Mouse (Mus musculus): Measurements from ENCODE around the gene Aagab.
A peak's percentile ranks its signal among the peaks of the same experiment; 100 is the strongest.

The Aagab gene

DNA sequence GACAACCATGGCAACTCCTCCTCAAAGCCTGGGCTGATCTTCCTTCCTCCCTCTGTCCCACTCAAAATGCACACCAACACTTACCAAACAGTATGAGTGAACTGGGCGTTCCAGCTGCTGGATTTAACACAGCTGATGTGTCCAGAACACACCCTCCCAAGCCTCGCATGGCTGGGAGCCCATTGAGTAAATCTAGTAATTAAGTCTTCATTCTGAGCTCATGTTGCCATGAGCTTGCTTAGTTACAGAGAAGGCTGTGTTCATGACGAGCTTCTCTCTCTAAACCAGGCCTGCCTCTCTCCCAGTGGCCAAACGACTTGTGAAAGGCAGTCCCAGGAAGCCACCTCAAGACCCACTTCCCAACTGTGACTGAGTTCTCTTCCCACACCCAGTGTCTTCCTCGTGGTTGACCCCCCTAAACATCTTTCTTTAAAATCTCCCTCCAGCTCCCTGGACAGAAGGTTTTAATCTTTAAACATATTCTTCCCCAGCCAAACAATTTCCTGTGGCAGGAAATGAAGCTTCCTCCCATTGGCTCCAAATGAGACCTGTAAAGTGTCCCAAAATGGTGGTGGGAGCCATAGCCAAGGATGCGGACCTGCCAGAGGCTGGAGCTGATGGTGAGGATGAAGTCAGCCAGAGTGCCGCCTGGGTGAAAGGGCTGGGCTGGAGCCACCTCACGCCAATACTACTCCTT is 70.5 kb downstream of the Aagab start:
- peak; percentile 52 to 66 for DNase-seq (ENCODE audit: low spot score in 2 of 2)

DNA sequence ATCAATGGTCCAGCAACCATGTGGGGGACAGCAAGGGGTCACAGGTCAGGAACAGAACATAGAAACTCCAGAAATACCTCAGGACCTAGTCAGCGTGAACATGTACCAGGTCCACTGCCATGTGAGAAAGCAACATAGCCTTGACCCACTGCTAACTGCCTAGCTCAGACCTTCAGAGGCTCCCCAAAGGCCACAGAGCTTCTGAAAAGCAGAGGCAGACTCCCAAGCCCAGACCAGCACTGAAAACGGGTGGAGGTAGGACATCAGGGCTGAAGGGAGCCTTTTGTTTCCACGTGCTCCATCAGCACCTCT is 71.0 kb downstream of the Aagab start:
- DNase-seq (ENCODE audit: low spot score in 2 of 2), result no peak

DNA sequence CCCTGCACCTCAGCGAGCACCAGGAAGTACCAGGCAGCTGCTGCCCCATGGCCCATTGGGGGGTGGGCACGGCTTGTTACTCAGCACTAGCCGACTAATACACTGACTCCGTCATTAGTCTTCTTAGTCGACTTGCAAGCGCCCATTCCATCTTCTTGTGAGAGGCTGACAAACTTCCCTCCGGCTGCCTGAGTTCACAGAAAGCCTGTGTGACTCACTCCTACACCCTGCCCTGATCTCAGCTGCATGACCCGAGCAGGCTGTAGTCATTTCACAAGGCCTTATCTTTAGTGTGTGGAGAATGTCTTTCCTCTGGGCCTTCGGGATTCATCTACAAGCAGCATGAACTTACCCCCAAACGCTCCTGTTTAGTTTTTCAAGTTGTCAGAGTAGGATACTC is 72.2 kb downstream of the Aagab start:
- DNase-seq (ENCODE audit: low spot score in 2 of 2), result no peak

DNA sequence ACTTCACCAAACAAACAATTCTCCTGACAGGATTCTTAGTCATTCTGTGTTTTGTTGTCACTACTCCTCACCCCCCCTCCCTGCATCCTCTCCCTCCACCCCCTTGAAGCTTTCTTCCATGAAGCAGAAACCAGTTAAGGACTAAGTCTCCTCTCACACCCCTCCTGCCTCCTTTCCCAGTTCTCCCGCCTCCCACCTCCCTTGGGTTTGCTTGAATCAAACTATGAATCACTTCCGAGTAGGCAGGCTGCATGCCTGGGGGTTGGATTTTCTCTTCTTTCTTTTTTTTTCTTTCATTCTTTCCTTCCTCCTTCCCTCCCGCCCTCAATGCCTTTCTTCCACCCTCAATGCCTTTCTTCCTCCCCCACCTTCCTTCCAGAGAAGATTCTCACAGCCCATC is 75.2 kb downstream of the Aagab start:
- DNase-seq (ENCODE audit: low spot score in 2 of 2), result no peak

DNA sequence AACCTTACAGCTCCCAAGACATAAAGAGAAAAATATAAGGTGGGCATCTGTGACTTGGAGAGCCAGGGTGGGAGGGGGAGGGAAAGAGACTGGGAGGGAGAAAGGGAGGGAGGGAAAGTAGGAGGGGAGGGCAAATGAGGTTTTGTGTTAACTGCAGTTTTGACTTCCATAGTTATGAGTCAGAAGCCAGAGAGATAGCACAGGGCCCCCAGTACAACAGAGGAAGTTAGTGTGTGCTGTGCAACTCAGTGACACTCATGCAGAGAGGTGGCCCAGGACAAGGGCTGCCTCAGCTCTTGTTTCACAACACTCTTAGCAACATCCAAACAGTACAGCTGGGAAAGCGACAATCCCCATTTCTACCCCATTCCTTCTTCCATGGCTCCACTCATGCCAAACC is 75.6 kb downstream of the Aagab start:
- DNase-seq (ENCODE audit: low spot score in 2 of 2), result no peak

DNA sequence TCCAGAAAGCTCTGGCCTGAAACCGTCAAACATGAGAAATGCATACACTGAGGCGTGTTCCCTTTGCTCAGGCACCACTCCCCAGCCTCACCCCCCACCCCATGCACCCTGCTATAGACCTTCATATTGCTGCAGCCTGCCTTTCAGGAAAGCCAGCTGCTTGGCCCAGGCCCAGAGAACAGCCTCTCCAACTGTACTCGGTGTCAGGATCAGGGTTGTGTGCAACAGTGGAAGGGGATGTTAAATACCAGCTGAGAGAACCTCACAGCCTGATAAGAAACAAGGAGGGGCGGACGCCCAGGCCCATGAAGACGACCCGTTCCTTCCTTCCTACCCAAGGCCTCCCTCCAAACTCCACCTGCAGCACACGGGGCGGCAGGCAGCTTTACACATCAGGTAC is 79.8 kb downstream of the Aagab start:
- no peak for DNase-seq (ENCODE audit: low spot score in 2 of 2)

DNA sequence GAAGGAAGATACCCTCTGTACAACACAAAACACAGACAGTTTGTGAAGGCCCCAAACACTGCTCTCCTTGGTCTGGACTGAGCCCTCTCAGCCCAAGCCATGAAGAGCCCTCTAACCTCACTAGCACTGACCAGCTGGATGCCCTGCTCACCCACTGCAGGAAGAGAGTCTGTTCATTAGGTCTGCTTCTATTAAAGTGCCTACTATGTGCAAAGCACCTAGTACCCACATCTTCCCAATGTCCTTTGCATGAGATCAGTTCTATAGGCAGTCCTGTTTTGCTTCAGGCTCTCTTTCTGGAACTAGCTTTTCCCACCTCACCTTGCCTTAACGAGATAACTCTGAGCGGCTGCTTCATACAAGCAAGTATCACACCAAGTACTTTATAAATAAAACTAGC is 80.5 kb downstream of the Aagab start:
- no peak for DNase-seq (ENCODE audit: low spot score in 2 of 2)

DNA sequence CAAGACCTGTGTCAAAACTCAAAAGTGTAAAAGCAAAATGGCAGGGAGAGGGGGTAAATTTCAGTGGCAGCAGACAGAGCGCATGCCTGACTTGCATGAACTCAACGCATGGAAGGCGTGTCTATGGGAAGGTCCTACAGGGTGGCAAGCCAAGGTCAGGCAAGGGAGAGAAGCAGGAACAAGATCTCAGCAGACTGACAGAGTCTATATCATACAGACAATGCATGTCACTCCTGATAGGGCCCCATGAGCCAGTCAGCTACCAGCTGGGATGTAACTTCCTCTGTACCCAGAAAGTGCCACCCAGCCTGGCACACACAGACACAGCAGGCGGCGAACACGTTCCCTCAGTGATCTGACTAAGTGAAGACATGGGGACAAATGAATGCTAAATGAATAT is 81.8 kb downstream of the Aagab start:
- no peak for DNase-seq (ENCODE audit: low spot score in 2 of 2)

DNA sequence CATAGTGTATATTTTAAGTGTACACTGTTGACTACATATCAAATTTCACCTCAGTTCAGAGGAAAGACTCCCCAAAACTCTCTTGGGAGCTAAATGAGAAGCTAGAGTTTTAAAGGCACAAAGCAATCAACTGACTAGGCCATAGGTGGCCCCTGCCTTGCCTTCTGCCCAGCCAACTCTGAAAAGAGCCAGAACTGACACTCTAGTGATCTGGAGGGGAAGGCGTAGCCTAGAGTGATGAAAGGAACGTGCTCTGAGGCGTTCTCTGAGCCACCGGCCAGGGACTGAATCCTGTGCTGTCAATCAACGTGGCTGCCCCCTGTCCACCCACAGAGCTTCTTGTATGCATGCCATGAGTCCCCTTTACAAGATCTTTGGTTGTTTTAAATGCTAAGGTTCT is 82.9 kb downstream of the Aagab start:
- no peak for DNase-seq (ENCODE audit: low spot score in 2 of 2)

DNA sequence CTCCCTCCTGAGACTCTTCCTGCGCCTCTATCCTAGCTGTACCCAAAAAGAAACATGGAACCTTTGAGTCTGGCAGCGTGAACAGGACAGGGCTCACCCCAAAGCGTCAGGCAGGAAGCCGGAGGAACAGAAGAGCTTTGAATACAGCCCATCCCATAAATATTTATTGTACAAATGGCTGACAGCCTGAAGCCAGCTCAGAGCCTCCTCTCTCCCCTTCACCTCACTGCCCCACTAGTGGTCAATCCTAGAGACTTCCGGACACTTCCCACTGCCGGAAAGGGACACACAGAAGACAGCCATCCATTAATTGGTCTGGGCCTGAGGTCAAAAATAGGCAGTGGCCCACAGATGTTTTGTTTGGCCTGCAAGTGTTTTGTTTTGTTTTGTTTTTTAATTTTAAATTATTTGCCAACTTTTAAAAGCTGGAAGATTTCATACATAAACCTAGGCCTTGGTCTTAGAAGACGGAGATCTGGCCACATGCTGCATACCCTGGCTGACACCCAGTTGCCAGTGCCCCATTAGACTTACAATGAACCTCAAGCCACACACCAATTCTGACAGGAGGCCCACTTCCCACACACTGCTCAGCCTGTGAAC is 85.1 kb downstream of the Aagab start:
- no peak for DNase-seq (ENCODE audit: low spot score in 2 of 2)

DNA sequence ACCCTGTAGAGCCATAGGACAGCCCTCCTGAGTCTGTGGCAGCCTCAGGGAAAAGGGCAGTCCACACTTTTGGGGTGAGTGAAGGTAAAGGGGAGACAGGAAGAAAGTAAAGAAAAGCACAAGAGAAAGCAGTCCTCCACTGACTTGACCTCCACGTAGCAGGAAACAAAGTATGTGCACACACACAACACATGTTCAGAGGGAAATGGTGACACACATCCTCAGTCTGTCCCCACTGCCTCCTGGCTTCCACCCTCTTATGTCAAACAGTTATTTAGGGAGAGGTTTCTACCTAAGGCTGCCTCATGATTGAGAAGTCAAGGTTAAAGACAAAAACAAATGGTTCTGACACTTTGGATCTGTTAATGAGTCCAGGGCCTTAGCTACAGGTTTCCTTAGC is 88.1 kb downstream of the Aagab start:
- no peak for DNase-seq (ENCODE audit: low spot score in 2 of 2)

DNA sequence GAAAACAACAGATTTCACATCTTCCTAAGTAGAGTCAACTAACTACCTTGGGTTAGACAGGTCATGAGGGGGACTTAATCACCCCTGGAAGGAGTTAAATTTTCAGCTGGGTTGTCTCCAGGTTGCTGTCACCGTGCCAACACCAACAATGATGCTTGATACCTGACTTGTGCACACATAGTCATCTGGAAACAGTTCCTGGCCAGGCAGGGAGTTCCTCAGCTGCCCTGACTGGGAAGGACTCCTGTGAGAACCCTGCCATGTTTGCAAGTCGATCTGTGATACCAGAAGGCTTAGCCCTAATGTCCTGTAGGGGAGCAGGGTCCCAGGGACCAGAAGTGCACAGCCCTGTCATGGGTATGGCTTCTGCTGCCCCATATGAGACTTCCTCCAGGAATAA is 89.5 kb downstream of the Aagab start:
- DNase-seq (ENCODE audit: low spot score in 2 of 2), result no peak
